Mouse (Mus musculus): ENCODE measurements around the gene Kidins220.

GRCm38 (mm10) chr12:24933206-24933775 is 41.4 kb upstream of the Kidins220 start:
- TF ChIP-seq CTCF (IDR thresholded peaks at IDR 0.05; ENCODE audit: borderline replicate concordance, control insufficient read depth, extremely low read depth, insufficient read depth, low read length, poor library complexity): no peak
- no peak for TF ChIP-seq POLR2A (IDR thresholded peaks at IDR 0.05; ENCODE audit: control insufficient read depth, extremely low read depth, insufficient read depth, low read length, poor library complexity)

Data from thymus, adult 2 months (tissue).